Mouse (Mus musculus) cerebellum, adult 2 months (tissue): ENCODE results near the gene Prpf40b.

Experiments used
- CTCF ChIP-seq: fragments of 200-500 bp; IDR thresholded peaks from 2 replicates; pipeline ENCODE4 v1.5.1; 2011; ENCODE audit warnings: low read depth, mild to moderate bottlenecking, control low read depth, low read length, moderate library complexity, borderline replicate concordance; ENCODE audit not compliant: insufficient read depth
- POLR2A ChIP-seq: fragments of 200-500 bp; IDR thresholded peaks from 2 replicates; pipeline ENCODE4 v1.6.1; 2011; ENCODE audit warnings: low read length, control low read depth, borderline replicate concordance; ENCODE audit not compliant: insufficient read depth

DNA sequence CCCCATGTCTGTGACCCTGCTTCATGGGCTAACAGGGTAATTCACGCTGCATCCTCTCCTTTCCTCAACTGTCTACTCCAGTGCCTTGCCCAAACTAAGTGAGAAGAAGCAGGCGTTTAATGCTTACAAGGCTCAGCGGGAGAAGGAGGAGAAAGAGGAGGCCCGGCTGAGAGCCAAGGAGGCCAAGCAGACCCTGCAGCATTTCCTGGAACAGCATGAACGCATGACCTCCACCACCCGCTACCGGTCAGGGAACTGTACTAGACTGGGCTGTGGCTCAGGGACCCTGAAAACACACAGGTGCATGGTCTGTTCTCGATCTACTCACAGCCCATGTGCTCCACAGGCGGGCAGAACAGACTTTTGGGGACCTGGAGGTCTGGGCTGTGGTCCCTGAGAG, 12.6 kb downstream of the Prpf40b start:
- TF ChIP-seq POLR2A, result no peak
- no peak for TF ChIP-seq CTCF
